Mouse (Mus musculus) lung, embryonic 16.5 days (tissue): ENCODE results near the gene Neurl1b. TPM values are rescaled to one million over a fixed set of nuclear protein-coding genes. Genes with fewer than 3 reads are reported as not detected.

Source experiments
- ATAC-seq: fragments of 200-750 bp; cut with Nextera tagmentation; 2 replicates; pipeline ENCODE4 v1.8.0; 2017; ENCODE audit warnings: low read depth, mild to moderate bottlenecking, moderate library complexity
- H3K27ac ChIP-seq: fragments of 300-500 bp; sonication (generic); 2 replicates; pipeline ENCODE4 v1.5.1; 2014; ENCODE audit warnings: mild to moderate bottlenecking, control low read depth, low read length
- H3K27me3 ChIP-seq: fragments of 300-500 bp; sonication (generic); 2 replicates; pipeline ENCODE4 v1.6.1; 2014; ENCODE audit warnings: low read depth, low read length, mixed read lengths; ENCODE audit not compliant: control insufficient read depth, insufficient read depth
- H3K36me3 ChIP-seq: fragments of 300-500 bp; sonication (generic); 2 replicates; pipeline ENCODE4 v1.6.1; 2014; ENCODE audit warnings: low read length; ENCODE audit not compliant: control insufficient read depth, insufficient read depth
- H3K4me1 ChIP-seq: fragments of 300-500 bp; sonication (generic); replicated peaks from 2 replicates; pipeline ENCODE4 v1.6.1; 2014; ENCODE audit warnings: low read length, mixed read lengths; ENCODE audit not compliant: control insufficient read depth, insufficient read depth
- H3K4me2 ChIP-seq: fragments of 300-500 bp; sonication (generic); 2 replicates; pipeline ENCODE4 v1.6.1; 2014; ENCODE audit warnings: low read depth, low read length, control low read depth
- H3K4me3 ChIP-seq: fragments of 300-500 bp; sonication (generic); 2 replicates; pipeline ENCODE4 v1.5.1; 2014; ENCODE audit warnings: mild to moderate bottlenecking, low read length, control low read depth
- H3K9ac ChIP-seq: fragments of 300-500 bp; sonication (generic); 2 replicates; pipeline ENCODE4 v1.6.1; 2014; ENCODE audit warnings: low read length, control low read depth
- H3K9me3 ChIP-seq: fragments of 300-500 bp; sonication (generic); 2 replicates; pipeline ENCODE4 v1.6.1; 2016; ENCODE audit warnings: low read length; ENCODE audit not compliant: control insufficient read depth
- WGBS: fragments of 180-500 bp; shearing (Covaris S2); extraction: QIAGEN DNeasy Blood & Tissue Kit; methylation state at CpG from one replicate; pipeline ENCODE4 v1.1.7; 2014; 5-methylcytosine and 5-hydroxymethylcytosine counted together
- polyA plus RNA-seq: library from polyadenylated mRNA; unstranded; fragments of >200 nt; fragmentation: Nextera tagmentation; extraction: Ambion mirVana; gene quantifications from 2 replicates; pipeline ENCODE4 v1.2.1, GENCODE M21; 2015

The Neurl1b gene
- polyA plus RNA-seq, 1 experiment from 2014 or later: 1.8 TPM

DNA sequence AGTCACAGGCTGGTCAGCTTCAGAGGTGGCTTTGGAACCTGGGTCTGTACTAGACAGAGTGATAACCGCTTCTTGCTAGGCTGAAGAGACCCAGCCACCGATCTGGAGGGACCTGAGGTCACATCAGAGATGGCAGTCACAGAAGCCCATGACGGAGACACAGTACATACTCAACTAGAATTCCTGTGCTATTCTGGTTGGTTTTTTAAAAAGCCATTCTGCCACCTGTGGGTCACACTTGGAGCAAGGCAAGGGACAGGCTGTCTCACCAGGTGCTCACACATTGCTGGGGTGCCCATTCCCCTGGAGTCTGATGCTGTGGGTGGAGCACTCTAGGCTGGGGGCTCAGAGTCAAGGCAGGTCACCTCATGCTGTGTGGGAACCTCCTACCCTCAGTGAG is 1.5 kb downstream of the Neurl1b start:
- 46% methylated on average over 3 of the region's 3 CpGs for WGBS
- H3K4me1 ChIP-seq: peaks cover 28% of the 10 kb centered on the region
- H3K4me2 ChIP-seq: peak overlapping the region; percentile 96
- H3K36me3 ChIP-seq: no peaks in the 10 kb centered on the region
- H3K4me3 ChIP-seq: peak overlapping the region; percentile 83
- no peak overlapping the region for H3K27ac ChIP-seq
- H3K9ac ChIP-seq: no peak overlapping the region
- H3K9me3 ChIP-seq: no peaks in the 10 kb centered on the region
- ATAC-seq: no peak
- no peaks in the 10 kb centered on the region for H3K27me3 ChIP-seq

GRCm38 (mm10) chr17:26417770-26418421 is 3.3 kb downstream of the Neurl1b start:
- peak overlapping the region; percentile 1; the same call in 1 of the 2 replicates for H3K27ac ChIP-seq
- WGBS: 71% methylated on average over 6 of the region's 6 CpGs
- no peaks in the 10 kb centered on the region for H3K36me3 ChIP-seq
- H3K27me3 ChIP-seq: no peaks in the 10 kb centered on the region
- H3K4me3 ChIP-seq: no peak overlapping the region
- H3K4me1 ChIP-seq: peaks cover 43% of the 10 kb centered on the region
- H3K9ac ChIP-seq: no peak overlapping the region
- H3K4me2 ChIP-seq: no peak overlapping the region
- H3K9me3 ChIP-seq: no peaks in the 10 kb centered on the region
- no peak for ATAC-seq

GRCm38 (mm10) chr17:26420491-26421247 is 6.0 kb downstream of the Neurl1b start:
- Histone ChIP-seq H3K36me3 (no peaks in the 10 kb centered on the region), H3K4me3 (no peak overlapping the region), H3K4me1 (peaks cover 47% of the 10 kb centered on the region), H3K27ac (no peak overlapping the region), H3K27me3 (no peaks in the 10 kb centered on the region), H3K9ac (no peak overlapping the region), H3K4me2 (no peak overlapping the region), H3K9me3 (no peaks in the 10 kb centered on the region)
- ATAC-seq: no peak
- 75% methylated on average over 7 of the region's 7 CpGs for WGBS

GRCm38 (mm10) chr17:26421561-26421960 is 6.9 kb downstream of the Neurl1b start:
- WGBS: 61% methylated on average over 3 of the region's 3 CpGs
- Histone ChIP-seq H3K4me3 (no peak overlapping the region), H3K36me3 (no peaks in the 10 kb centered on the region), H3K27ac (no peak overlapping the region), H3K9me3 (no peaks in the 10 kb centered on the region), H3K27me3 (no peaks in the 10 kb centered on the region), H3K4me1 (peaks cover 53% of the 10 kb centered on the region), H3K4me2 (no peak overlapping the region), H3K9ac (no peak overlapping the region)
- ATAC-seq: no peak

GRCm38 (mm10) chr17:26422390-26422789 is 7.8 kb downstream of the Neurl1b start:
- H3K27ac ChIP-seq: peak overlapping the region; percentile 34; the same call in 1 of the 2 replicates

GRCm38 (mm10) chr17:26423967-26424641 is 9.5 kb downstream of the Neurl1b start:
- H3K36me3 ChIP-seq: no peaks in the 10 kb centered on the region
- no peaks in the 10 kb centered on the region for H3K27me3 ChIP-seq
- no peak overlapping the region for H3K4me3 ChIP-seq
- peak overlapping the region; percentile 11 for H3K9ac ChIP-seq
- H3K4me2 ChIP-seq: peak overlapping the region; percentile 28
- H3K27ac ChIP-seq: peak overlapping the region; percentile 92
- no peaks in the 10 kb centered on the region for H3K9me3 ChIP-seq
- 27% methylated on average over 11 of the region's 11 CpGs for WGBS
- peaks cover 44% of the 10 kb centered on the region for H3K4me1 ChIP-seq
- ATAC-seq: peak; percentile 86

More at GRCm38 (mm10) chr17:26422390-26422789, 7.8 kb downstream of the Neurl1b start:
- no peak overlapping the region for H3K4me2 ChIP-seq
- WGBS: 60% methylated on average over 6 of the region's 6 CpGs
- no peaks in the 10 kb centered on the region for H3K27me3 ChIP-seq
- H3K9ac ChIP-seq: no peak overlapping the region
- peaks cover 53% of the 10 kb centered on the region for H3K4me1 ChIP-seq
- no peak for ATAC-seq
- no peak overlapping the region for H3K4me3 ChIP-seq
- no peaks in the 10 kb centered on the region for H3K36me3 ChIP-seq
- no peaks in the 10 kb centered on the region for H3K9me3 ChIP-seq

GRCm38 (mm10) chr17:26424973-26425735 is 10.5 kb downstream of the Neurl1b start:
- Histone ChIP-seq H3K27me3 (no peaks in the 10 kb centered on the region), H3K9me3 (no peaks in the 10 kb centered on the region), H3K36me3 (no peaks in the 10 kb centered on the region), H3K9ac (peak overlapping the region; percentile 30), H3K4me2 (peak overlapping the region; percentile 17; the same call in 1 of the 2 replicates), H3K27ac (peak overlapping the region; percentile 92), H3K4me1 (peaks cover 44% of the 10 kb centered on the region), H3K4me3 (no peak overlapping the region)
- peak; percentile 65 for ATAC-seq
- WGBS: 35% methylated on average over 13 of the region's 13 CpGs

- WGBS: 42% methylated on average over 11 of the region's 11 CpGs
- Histone ChIP-seq H3K4me1 (peaks cover 3% of the 10 kb centered on the region), H3K9ac (no peak overlapping the region), H3K27me3 (peaks cover 5% of the 10 kb centered on the region), H3K27ac (no peak overlapping the region), H3K36me3 (no peaks in the 10 kb centered on the region), H3K4me3 (no peak overlapping the region), H3K4me2 (no peak overlapping the region), H3K9me3 (no peaks in the 10 kb centered on the region)
- peak; percentile 57; the same call in 1 of the 2 replicates for ATAC-seq
Observed at GRCm38 (mm10) chr17:26433295-26433694, 18.7 kb downstream of the Neurl1b start.
